In the genomic region with DNA sequence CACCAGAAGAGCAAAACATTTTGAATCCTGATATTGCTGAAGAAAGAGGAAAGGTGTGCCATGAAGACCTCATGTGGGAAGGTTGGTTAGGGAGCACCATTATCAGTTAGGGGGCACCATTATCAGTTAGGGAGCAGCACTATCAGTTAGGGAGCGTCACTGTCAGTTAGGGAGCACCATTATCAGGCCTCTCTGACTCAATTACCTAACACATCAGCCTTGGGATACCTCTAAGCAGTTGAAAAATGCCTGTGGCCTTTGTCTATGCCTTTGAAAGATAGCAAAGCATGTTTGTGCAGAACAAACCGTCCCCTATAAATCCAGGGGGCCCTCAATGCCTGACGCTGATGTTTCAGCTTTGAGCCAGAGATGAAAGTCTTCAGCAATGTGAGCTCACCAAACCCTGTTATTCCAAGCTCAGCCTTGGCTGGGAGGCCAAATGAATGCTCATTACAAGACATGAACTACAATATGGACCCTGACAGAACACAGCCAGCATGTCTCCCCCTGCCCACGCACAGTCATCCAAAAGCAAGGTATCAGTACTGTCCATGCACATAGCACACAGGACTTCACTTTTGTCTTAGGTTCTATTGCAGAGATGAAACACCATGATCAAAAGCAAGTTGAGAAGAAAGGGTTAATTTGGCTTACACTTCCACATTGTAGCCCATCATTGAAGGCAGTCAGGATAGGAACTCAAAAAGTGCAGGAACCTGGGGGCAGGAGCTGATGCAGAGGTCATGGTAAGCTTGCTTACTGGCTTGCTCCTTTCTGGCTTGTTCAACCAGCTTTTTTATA, we compare ENCODE assay signal across 20 mouse cellular contexts.
DNase-seq lines count a peak whose midpoint lies in the region; ATAC-seq lines count a peak whose summit lies in the region.
"Had no signal": no experiment of that assay in that cellular context is flagged by ENCODE, and none has a peak within 500 bp of the region (broad histone marks: within the 10 kb centered on the region; RNA-seq: fewer than 3 reads in every experiment).

No protein-coding gene starts in this region.

- peaks cover 6% of the 10 kb centered on the region; the same call in 1 of the 2 replicates for H3K9me3 ChIP-seq in megakaryocyte, embryonic 14.5 days
- H3K9me3 ChIP-seq: embryonic facial prominence, embryonic 13.5 days; embryonic facial prominence, embryonic 15.5 days; forebrain, embryonic 10.5 days; forebrain, embryonic 12.5 days had no signal

- peaks cover 58% of the 10 kb centered on the region for H3K4me1 ChIP-seq in megakaryocyte, embryonic 14.5 days
- H3K4me1 ChIP-seq: embryonic facial prominence, embryonic 13.5 days; embryonic facial prominence, embryonic 15.5 days; forebrain, embryonic 10.5 days; forebrain, embryonic 12.5 days had no signal

- no peaks in the 10 kb centered on the region for H3K27me3 ChIP-seq in megakaryocyte, embryonic 14.5 days (replicated peaks)
- H3K27me3 ChIP-seq: embryonic facial prominence, embryonic 13.5 days; embryonic facial prominence, embryonic 15.5 days; forebrain, embryonic 12.5 days had no signal

- H3K4me3 ChIP-seq in megakaryocyte, embryonic 14.5 days (replicated peaks): peak overlapping the region; percentile 5
- H3K4me3 ChIP-seq: embryonic facial prominence, embryonic 13.5 days; embryonic facial prominence, embryonic 15.5 days; erythroblast, embryonic 14.5 days; forebrain, embryonic 10.5 days; forebrain, embryonic 12.5 days had no signal

- peak; percentile 14 for DNase-seq in MEL-GATA-1-ER (ENCODE audit: extremely low read depth, low read depth)
- no peak for DNase-seq in cerebellum, adult 9-10 months
- no peak for DNase-seq in left cerebral cortex, adult 11 months (ENCODE audit: low spot score)
- DNase-seq: adrenal gland, adult 2 months; adrenal gland, postnatal 10 days; adrenal gland, postnatal 25 days; cerebellum, adult 11 months; cerebellum, adult 18-20 months; cerebellum, adult 8-10 months; cerebellum, postnatal 10 days; cerebellum, postnatal 25 days had no signal

- H3K36me3 ChIP-seq in megakaryocyte, embryonic 14.5 days (replicated peaks; ENCODE audit: low read length): peaks cover 3% of the 10 kb centered on the region

- no peak for ATAC-seq in megakaryocyte, adult 5-6 weeks (ENCODE audit: poor library complexity, severe bottlenecking)
- ATAC-seq: forebrain, embryonic 14.5 days; forebrain, embryonic 16.5 days had no signal
